Mouse (Mus musculus) CD4-positive, CD25-positive, alpha-beta regulatory T cell, adult 9 weeks (primary cell): ENCODE measurements around the gene Cdkl2. TPM values are rescaled to one million over a fixed set of nuclear protein-coding genes. Genes with fewer than 3 reads are reported as not detected.

Source experiments
- polyA plus RNA-seq: library from polyadenylated mRNA; unstranded; fragments of 100-300 nt; shearing (Covaris generic); gene quantifications from one replicate; pipeline ENCODE4 v1.2.1, GENCODE M21; 2017

The Cdkl2 gene
- polyA plus RNA-seq = 1.8 TPM

GRCm38 (mm10) chr5:92043783-92044182 is at the start of gene Cdkl2:
TSS of gene Cdkl2 (minus strand) at chr5:92043883.

GRCm38 (mm10) chr5:92083417-92084038 is 39.8 kb upstream of the Cdkl2 start, which contains the start of gene G3bp2:
TSS of gene G3bp2 (minus strand) at chr5:92083719.

GRCm38 (mm10) chr5:91987236-91987635 is 56.4 kb downstream of the Cdkl2 start, which contains the start of gene Odaph:
TSS of gene Odaph (plus strand) at chr5:91987475.

DNA sequence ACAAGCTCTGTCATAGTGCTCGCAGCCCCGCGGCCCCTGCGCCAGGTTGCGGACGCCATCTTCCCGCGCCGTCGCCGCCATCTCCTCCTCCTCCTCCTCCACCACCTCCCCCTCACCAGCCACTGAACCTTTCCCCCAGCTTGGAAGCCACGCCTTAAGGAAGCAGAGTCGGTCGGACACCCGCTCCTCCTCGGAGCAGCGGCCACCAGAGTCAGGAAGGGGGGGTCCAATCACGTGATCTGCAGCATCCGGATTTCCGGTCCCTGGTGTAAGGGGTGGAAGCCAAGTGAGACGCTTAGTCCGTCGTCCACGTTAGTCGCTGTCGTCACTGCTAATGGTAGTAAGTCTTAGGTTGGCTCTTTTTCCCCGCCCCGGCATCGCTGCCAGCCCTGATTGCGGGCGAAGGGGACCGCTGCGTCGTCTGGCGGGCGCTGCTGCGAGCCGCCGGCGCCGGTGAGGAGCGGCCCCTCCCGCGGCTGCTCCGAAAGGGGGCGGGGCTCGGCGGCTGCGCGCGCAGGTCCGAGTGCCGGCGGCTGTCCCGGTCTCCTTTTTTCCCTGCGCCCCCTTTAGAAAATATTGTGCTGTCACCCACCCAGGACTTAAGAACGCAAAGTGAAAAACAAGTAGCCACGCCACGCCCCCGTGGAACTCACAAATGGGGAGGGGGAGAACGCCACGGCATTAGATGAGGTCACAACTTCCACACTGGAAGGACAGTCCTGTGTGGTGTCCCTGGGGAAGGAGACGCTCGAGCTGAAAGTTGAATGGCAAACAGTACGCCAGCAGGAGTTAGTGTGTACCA is 80.8 kb downstream of the Cdkl2 start, which contains the start of gene Rchy1:
Gene Rchy1, minus strand, starts transcription at position 430 of the 802 bp plus-strand sequence.

Other genes starting within 250 kb of the Cdkl2 start
- gene Rchy1, start 80.8 kb downstream of the Cdkl2 start, polyA plus RNA-seq = 124 TPM
- not detected for gene Odaph, start 56.4 kb downstream of the Cdkl2 start, polyA plus RNA-seq
- 232 TPM for gene G3bp2, start 39.8 kb upstream of the Cdkl2 start, polyA plus RNA-seq
- gene Uso1, start 94.1 kb upstream of the Cdkl2 start, polyA plus RNA-seq = 68.7 TPM
- gene U90926, start 171.5 kb upstream of the Cdkl2 start, polyA plus RNA-seq = not detected
- gene Ppef2, start 212.4 kb upstream of the Cdkl2 start, polyA plus RNA-seq = 0.51 TPM
- gene Naaa, start 234.3 kb upstream of the Cdkl2 start, polyA plus RNA-seq = 11.8 TPM